Mouse (Mus musculus) stomach, embryonic 15.5 days (tissue): Measurements from ENCODE around the gene Zdhhc19. TPM values are rescaled to one million over a fixed set of nuclear protein-coding genes. Genes with fewer than 3 reads are reported as not detected.

Experiments
- ATAC-seq: fragments of 200-750 bp; cut with Nextera tagmentation; 2 replicates; pipeline ENCODE4 v1.8.0; 2017; ENCODE audit warnings: low read depth, moderate number of reproducible peaks, moderate TSS enrichment; ENCODE audit not compliant: insufficient read depth, low FRiP score
- H3K27ac ChIP-seq: fragments of 300-500 bp; sonication (generic); 2 replicates; pipeline ENCODE4 v1.5.1; 2015; ENCODE audit warnings: mild to moderate bottlenecking, inconsistent platforms
- H3K27me3 ChIP-seq: fragments of 300-500 bp; sonication (generic); replicated peaks from 2 replicates; pipeline ENCODE4 v1.6.1; 2015; ENCODE audit warnings: inconsistent platforms
- H3K36me3 ChIP-seq: fragments of 300-500 bp; sonication (generic); 2 replicates; pipeline ENCODE4 v1.6.1; 2015; ENCODE audit warnings: inconsistent platforms
- H3K4me1 ChIP-seq: fragments of 300-500 bp; sonication (generic); 2 replicates; pipeline ENCODE4 v1.6.1; 2015; ENCODE audit warnings: inconsistent platforms
- H3K4me2 ChIP-seq: fragments of 300-500 bp; sonication (generic); 2 replicates; pipeline ENCODE4 v1.6.1; 2015; ENCODE audit warnings: mild to moderate bottlenecking, inconsistent platforms
- H3K4me3 ChIP-seq: fragments of 300-500 bp; sonication (generic); replicated peaks from 2 replicates; pipeline ENCODE4 v1.5.1; 2015; ENCODE audit warnings: inconsistent platforms
- H3K9ac ChIP-seq: fragments of 300-500 bp; sonication (generic); 2 replicates; pipeline ENCODE4 v1.6.1; 2015; ENCODE audit warnings: inconsistent platforms
- H3K9me3 ChIP-seq: fragments of 300-500 bp; sonication (generic); 2 replicates; pipeline ENCODE4 v1.6.1; 2016; ENCODE audit warnings: inconsistent platforms
- WGBS: fragments of 180-500 bp; shearing (Covaris S2); methylation state at CpG from one replicate; pipeline ENCODE4 v1.1.7; 2015; 5-methylcytosine and 5-hydroxymethylcytosine counted together
- polyA plus RNA-seq: library from polyadenylated mRNA; unstranded; fragments of >200 nt; fragmentation: Nextera tagmentation; extraction: Ambion mirVana; gene quantifications from 2 replicates; pipeline ENCODE4 v1.2.1, GENCODE M21; 2015

Gene Zdhhc19
- polyA plus RNA-seq, 1 experiment from 2014 or later = 0.22 TPM

GRCm38 (mm10) chr16:32543422-32543821, 47.4 kb downstream of the Zdhhc19 start:
- Histone ChIP-seq H3K36me3 (no peaks in the 10 kb centered on the region), H3K27me3 (no peaks in the 10 kb centered on the region), H3K4me3 (no peak overlapping the region), H3K9me3 (no peaks in the 10 kb centered on the region), H3K9ac (no peak overlapping the region), H3K4me1 (no peaks in the 10 kb centered on the region), H3K4me2 (no peak overlapping the region), H3K27ac (no peak overlapping the region)
- ATAC-seq = no peak
- WGBS = 65% methylated on average over 3 of the region's 3 CpGs

GRCm38 (mm10) chr16:32547156-32548068, 51.3 kb downstream of the Zdhhc19 start:
- no peaks in the 10 kb centered on the region for H3K36me3 ChIP-seq
- no peaks in the 10 kb centered on the region for H3K27me3 ChIP-seq
- ATAC-seq = no peak
- 52% methylated on average over 10 of the region's 10 CpGs for WGBS
- no peaks in the 10 kb centered on the region for H3K9me3 ChIP-seq
- H3K4me2 ChIP-seq = no peak overlapping the region
- H3K9ac ChIP-seq = no peak overlapping the region
- H3K27ac ChIP-seq = no peak overlapping the region
- no peaks in the 10 kb centered on the region for H3K4me1 ChIP-seq
- no peak overlapping the region for H3K4me3 ChIP-seq

GRCm38 (mm10) chr16:32550084-32550483, 54.0 kb downstream of the Zdhhc19 start:
- no peak overlapping the region for H3K4me2 ChIP-seq
- no peak overlapping the region for H3K27ac ChIP-seq
- H3K4me1 ChIP-seq = no peaks in the 10 kb centered on the region
- H3K27me3 ChIP-seq = no peaks in the 10 kb centered on the region
- no peaks in the 10 kb centered on the region for H3K9me3 ChIP-seq
- H3K36me3 ChIP-seq = no peaks in the 10 kb centered on the region
- no peak overlapping the region for H3K9ac ChIP-seq
- ATAC-seq = no peak
- WGBS = 86% methylated on average over 4 of the region's 4 CpGs
- no peak overlapping the region for H3K4me3 ChIP-seq

- Histone ChIP-seq H3K4me1 (no peaks in the 10 kb centered on the region), H3K4me2 (no peak overlapping the region), H3K27ac (no peak overlapping the region), H3K36me3 (no peaks in the 10 kb centered on the region), H3K4me3 (no peak overlapping the region), H3K27me3 (no peaks in the 10 kb centered on the region), H3K9ac (no peak overlapping the region), H3K9me3 (no peaks in the 10 kb centered on the region)
- 81% methylated on average over 5 of the region's 5 CpGs for WGBS
- ATAC-seq = no peak
Measured at GRCm38 (mm10) chr16:32550487-32550886, 54.4 kb downstream of the Zdhhc19 start.

- H3K27ac ChIP-seq = no peak overlapping the region
- 25% methylated on average over 2 of the region's 2 CpGs for WGBS
- no peak overlapping the region for H3K9ac ChIP-seq
- peak; percentile 63; the same call in 1 of the 2 replicates for ATAC-seq
- H3K9me3 ChIP-seq = no peaks in the 10 kb centered on the region
- no peak overlapping the region for H3K4me2 ChIP-seq
- H3K27me3 ChIP-seq = no peaks in the 10 kb centered on the region
- no peak overlapping the region for H3K4me3 ChIP-seq
- no peaks in the 10 kb centered on the region for H3K4me1 ChIP-seq
- H3K36me3 ChIP-seq = no peaks in the 10 kb centered on the region
Measured at GRCm38 (mm10) chr16:32551346-32551747, 55.3 kb downstream of the Zdhhc19 start.

- no peak overlapping the region for H3K4me3 ChIP-seq
- ATAC-seq = no peak
- H3K4me2 ChIP-seq = no peak overlapping the region
- no peak overlapping the region for H3K9ac ChIP-seq
- H3K36me3 ChIP-seq = no peaks in the 10 kb centered on the region
- no peaks in the 10 kb centered on the region for H3K27me3 ChIP-seq
- 74% methylated on average over 3 of the region's 3 CpGs for WGBS
- no peak overlapping the region for H3K27ac ChIP-seq
- H3K9me3 ChIP-seq = no peaks in the 10 kb centered on the region
- H3K4me1 ChIP-seq = no peaks in the 10 kb centered on the region
Measured at GRCm38 (mm10) chr16:32555588-32555987, 59.5 kb downstream of the Zdhhc19 start.

GRCm38 (mm10) chr16:32559493-32559892, 63.4 kb downstream of the Zdhhc19 start:
- no peak overlapping the region for H3K9ac ChIP-seq
- no peaks in the 10 kb centered on the region for H3K9me3 ChIP-seq
- no peaks in the 10 kb centered on the region for H3K4me1 ChIP-seq
- H3K4me2 ChIP-seq = no peak overlapping the region
- ATAC-seq = no peak
- H3K36me3 ChIP-seq = no peaks in the 10 kb centered on the region
- no peak overlapping the region for H3K4me3 ChIP-seq
- H3K27me3 ChIP-seq = no peaks in the 10 kb centered on the region
- no peak overlapping the region for H3K27ac ChIP-seq
- WGBS = 74% methylated on average over 4 of the region's 4 CpGs

GRCm38 (mm10) chr16:32563056-32563793, 67.2 kb downstream of the Zdhhc19 start:
- WGBS = 61% methylated on average over 5 of the region's 5 CpGs
- Histone ChIP-seq H3K4me3 (no peak overlapping the region), H3K9ac (no peak overlapping the region), H3K4me1 (no peaks in the 10 kb centered on the region), H3K4me2 (no peak overlapping the region), H3K9me3 (no peaks in the 10 kb centered on the region), H3K36me3 (no peaks in the 10 kb centered on the region), H3K27me3 (no peaks in the 10 kb centered on the region), H3K27ac (peak overlapping the region; percentile 37; the same call in 1 of the 2 replicates)
- peak; percentile 60; the same call in 1 of the 2 replicates for ATAC-seq

- H3K4me3 ChIP-seq = no peak overlapping the region
- H3K27ac ChIP-seq = no peak overlapping the region
- ATAC-seq = no peak
- WGBS = 62% methylated on average over 4 of the region's 4 CpGs
- H3K9me3 ChIP-seq = no peaks in the 10 kb centered on the region
- no peaks in the 10 kb centered on the region for H3K36me3 ChIP-seq
- H3K4me1 ChIP-seq = no peaks in the 10 kb centered on the region
- H3K27me3 ChIP-seq = no peaks in the 10 kb centered on the region
- H3K4me2 ChIP-seq = no peak overlapping the region
- H3K9ac ChIP-seq = no peak overlapping the region
Measured at GRCm38 (mm10) chr16:32567282-32567681, 71.2 kb downstream of the Zdhhc19 start.

- H3K27me3 ChIP-seq = no peaks in the 10 kb centered on the region
- no peak overlapping the region for H3K4me2 ChIP-seq
- no peak overlapping the region for H3K27ac ChIP-seq
- no peaks in the 10 kb centered on the region for H3K4me1 ChIP-seq
- H3K36me3 ChIP-seq = no peaks in the 10 kb centered on the region
- WGBS = 54% methylated on average over 6 of the region's 6 CpGs
- H3K9me3 ChIP-seq = no peaks in the 10 kb centered on the region
- no peak for ATAC-seq
- no peak overlapping the region for H3K4me3 ChIP-seq
- no peak overlapping the region for H3K9ac ChIP-seq
Measured at GRCm38 (mm10) chr16:32568401-32568800, 72.3 kb downstream of the Zdhhc19 start.

GRCm38 (mm10) chr16:32570042-32570441, 74.0 kb downstream of the Zdhhc19 start:
- H3K9ac ChIP-seq = no peak overlapping the region
- 79% methylated on average over 3 of the region's 3 CpGs for WGBS
- no peak overlapping the region for H3K4me2 ChIP-seq
- H3K9me3 ChIP-seq = no peaks in the 10 kb centered on the region
- H3K4me1 ChIP-seq = no peaks in the 10 kb centered on the region
- H3K4me3 ChIP-seq = no peak overlapping the region
- no peaks in the 10 kb centered on the region for H3K27me3 ChIP-seq
- H3K27ac ChIP-seq = no peak overlapping the region
- ATAC-seq = no peak
- no peaks in the 10 kb centered on the region for H3K36me3 ChIP-seq

- Histone ChIP-seq H3K36me3 (no peaks in the 10 kb centered on the region), H3K9me3 (no peaks in the 10 kb centered on the region), H3K4me1 (no peaks in the 10 kb centered on the region), H3K4me3 (no peak overlapping the region), H3K27me3 (no peaks in the 10 kb centered on the region), H3K27ac (no peak overlapping the region), H3K9ac (no peak overlapping the region), H3K4me2 (no peak overlapping the region)
- 86% methylated on average over 4 of the region's 4 CpGs for WGBS
- ATAC-seq = no peak
Measured at GRCm38 (mm10) chr16:32572528-32572927, 76.5 kb downstream of the Zdhhc19 start.
